Mouse (Mus musculus) midbrain, postnatal 0 days (tissue): Measurements from ENCODE around the gene Mrgprd. TPM values are rescaled to one million over a fixed set of nuclear protein-coding genes. Genes with fewer than 3 reads are reported as not detected.

Experiments used
- ATAC-seq: fragments of 200-750 bp; cut with Nextera tagmentation; 2 replicates; pipeline ENCODE4 v1.8.0; 2017; ENCODE audit warnings: moderate number of reproducible peaks, mild to moderate bottlenecking, moderate TSS enrichment, moderate library complexity; ENCODE audit not compliant: low FRiP score
- DNase-seq: peaks from one replicate; pipeline ENCODE4 v3.0.0-alpha.2; 2015; ENCODE audit warnings: low spot score
- H3K27ac ChIP-seq: fragments of 300-500 bp; sonication (generic); 2 replicates; pipeline ENCODE4 v1.5.1; 2014; ENCODE audit warnings: low read depth, mild to moderate bottlenecking, low read length, mixed read lengths
- H3K27me3 ChIP-seq: fragments of 300-500 bp; sonication (generic); 2 replicates; pipeline ENCODE4 v1.6.1; 2014; ENCODE audit warnings: low read length, control low read depth, mixed read lengths; ENCODE audit not compliant: insufficient read depth
- H3K36me3 ChIP-seq: fragments of 300-500 bp; sonication (generic); 2 replicates; pipeline ENCODE4 v1.6.1; 2014; ENCODE audit warnings: low read length, control low read depth, mixed read lengths; ENCODE audit not compliant: insufficient read depth
- H3K4me1 ChIP-seq: fragments of 300-500 bp; sonication (generic); 2 replicates; pipeline ENCODE4 v1.6.1; 2014; ENCODE audit warnings: mild to moderate bottlenecking, control low read depth, antibody characterized with exemption, low read length, mixed read lengths; ENCODE audit not compliant: insufficient read depth
- H3K4me2 ChIP-seq: fragments of 300-500 bp; sonication (generic); 2 replicates; pipeline ENCODE4 v1.6.1; 2014; ENCODE audit warnings: low read depth, mild to moderate bottlenecking, low read length, mixed read lengths; ENCODE audit not compliant: poor library complexity, severe bottlenecking
- H3K4me3 ChIP-seq: fragments of 300-500 bp; sonication (generic); 2 replicates; pipeline ENCODE4 v1.5.1; 2014; ENCODE audit warnings: low read depth, mild to moderate bottlenecking, low read length, moderate library complexity
- H3K9ac ChIP-seq: fragments of 300-500 bp; sonication (generic); replicated peaks from 2 replicates; pipeline ENCODE4 v1.6.1; 2014; ENCODE audit warnings: mild to moderate bottlenecking, low read length, moderate library complexity, mixed read lengths; ENCODE audit not compliant: poor library complexity, severe bottlenecking
- H3K9me3 ChIP-seq: fragments of 300-500 bp; sonication (generic); 2 replicates; pipeline ENCODE4 v1.6.1; 2016; ENCODE audit warnings: low read length, control low read depth
- CTCF ChIP-seq: IDR thresholded peaks from 2 replicates; pipeline ENCODE4 v1.5.1; 2016; ENCODE audit warnings: antibody characterized with exemption, mild to moderate bottlenecking
- WGBS: fragments of 180-500 bp; shearing (Covaris S2); extraction: QIAGEN DNeasy Blood & Tissue Kit; methylation state at CpG from one replicate; pipeline ENCODE4 v1.1.7; 2014; 5-methylcytosine and 5-hydroxymethylcytosine counted together
- polyA plus RNA-seq: library from polyadenylated mRNA; unstranded; fragments of >200 nt; fragmentation: Nextera tagmentation; extraction: Ambion mirVana; gene quantifications from 2 replicates; pipeline ENCODE4 v1.2.1, GENCODE M21; 2015
- total RNA-seq: library from RNA; depleted of rRNA; stranded (reverse); fragments of >200 nt; gene quantifications from 2 replicates; pipeline ENCODE4 v1.2.3, GENCODE M21; 2014

Gene Mrgprd
- total and polyA plus RNA-seq, 2 experiments from 2014 or later: not detected

GRCm38 (mm10) chr7:145283041-145283440 is 31.6 kb upstream of the Mrgprd start:
- no peak overlapping the region; the same call in 1 of the 2 replicates for H3K9ac ChIP-seq
- no peaks in the 10 kb centered on the region for H3K9me3 ChIP-seq
- ATAC-seq (no peak), DNase-seq (no peak)
- TF ChIP-seq CTCF: no peak
- peaks cover 2% of the 10 kb centered on the region; the same call in 1 of the 2 replicates for H3K36me3 ChIP-seq
- H3K4me3 ChIP-seq: peak overlapping the region; percentile 39; the same call in 1 of the 2 replicates
- H3K27me3 ChIP-seq: no peaks in the 10 kb centered on the region
- H3K4me1 ChIP-seq: no peaks in the 10 kb centered on the region
- 57% methylated on average over 4 of the region's 4 CpGs for WGBS
- H3K27ac ChIP-seq: no peak overlapping the region
- peak overlapping the region; percentile 73 for H3K4me2 ChIP-seq

- Histone ChIP-seq H3K9ac (peak within 1 kb of the TSS; percentile 3; the same call in 1 of the 2 replicates), H3K27me3 (no peaks in the 10 kb centered on the region), H3K36me3 (peaks cover 2% of the 10 kb centered on the region; the same call in 1 of the 2 replicates), H3K4me3 (peak within 1 kb of the TSS; percentile 39), H3K27ac (no peak within 1 kb of the TSS), H3K9me3 (no peaks in the 10 kb centered on the region), H3K4me1 (no peaks in the 10 kb centered on the region), H3K4me2 (peak within 1 kb of the TSS; percentile 73)
- ATAC-seq: peak; percentile 90
- TF ChIP-seq CTCF: peak; percentile 83
- WGBS: 4% methylated on average over 18 of the region's 18 CpGs
- peak; percentile 96 for DNase-seq
These were observed 31.0 kb upstream of the Mrgprd start, which contains the start of gene Tpcn2 for GRCm38 (mm10) chr7:145283487-145284187. TSS of gene Tpcn2 (minus strand) at chr7:145284011.

DNA sequence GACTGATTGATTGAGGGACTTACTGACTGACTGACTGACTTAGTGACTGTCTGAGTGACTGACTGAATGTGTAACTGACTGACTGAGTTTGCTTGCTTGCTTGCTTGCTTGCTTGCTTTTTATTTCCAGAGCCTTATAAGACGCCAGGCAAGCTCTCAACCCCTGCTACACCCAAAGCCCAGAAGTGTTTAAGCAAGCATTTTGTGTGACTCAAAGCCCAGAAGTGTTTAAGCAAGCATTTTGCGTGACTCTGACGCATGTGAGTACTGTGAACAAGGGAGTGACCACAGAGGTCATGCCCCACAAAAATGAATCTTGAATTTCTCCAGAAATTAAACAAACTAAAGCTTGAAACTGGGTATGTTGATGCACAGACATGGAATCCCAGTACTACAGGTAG is 30.3 kb upstream of the Mrgprd start:
- Histone ChIP-seq H3K4me3 (peak overlapping the region; percentile 39; the same call in 1 of the 2 replicates), H3K27ac (no peak overlapping the region), H3K9me3 (no peaks in the 10 kb centered on the region), H3K4me1 (no peaks in the 10 kb centered on the region), H3K4me2 (peak overlapping the region; percentile 73), H3K36me3 (no peaks in the 10 kb centered on the region), H3K9ac (no peak overlapping the region), H3K27me3 (no peaks in the 10 kb centered on the region)
- ATAC-seq: no peak
- no peak for TF ChIP-seq CTCF
- no peak for DNase-seq
- WGBS: 55% methylated on average over 3 of the region's 3 CpGs

DNA sequence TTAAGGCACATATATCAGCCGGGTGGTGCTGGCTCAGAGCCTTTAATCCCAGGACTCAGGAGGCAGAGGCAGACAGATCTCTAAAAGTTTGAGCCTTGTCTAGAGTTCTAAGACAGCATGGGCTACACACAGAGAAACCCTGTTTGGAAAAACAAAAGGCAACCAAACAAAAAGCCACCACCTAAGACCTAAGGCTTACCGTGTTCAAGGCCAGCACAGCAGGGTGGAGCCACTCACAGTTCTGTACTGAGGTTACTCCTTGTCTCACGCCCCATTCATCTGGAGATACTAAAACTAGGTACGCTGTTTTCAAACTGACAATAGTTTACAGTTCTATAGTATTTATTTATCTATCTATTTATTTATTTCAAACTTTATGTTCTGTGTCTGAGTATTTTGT is 29.2 kb upstream of the Mrgprd start:
- Histone ChIP-seq H3K4me1 (no peaks in the 10 kb centered on the region), H3K4me3 (no peak overlapping the region), H3K9me3 (no peaks in the 10 kb centered on the region), H3K27me3 (no peaks in the 10 kb centered on the region), H3K27ac (no peak overlapping the region), H3K36me3 (no peaks in the 10 kb centered on the region), H3K9ac (no peak overlapping the region), H3K4me2 (no peak overlapping the region)
- ATAC-seq (no peak), DNase-seq (no peak)
- no peak for TF ChIP-seq CTCF
- WGBS: 77% methylated on average over 4 of the region's 4 CpGs

DNA sequence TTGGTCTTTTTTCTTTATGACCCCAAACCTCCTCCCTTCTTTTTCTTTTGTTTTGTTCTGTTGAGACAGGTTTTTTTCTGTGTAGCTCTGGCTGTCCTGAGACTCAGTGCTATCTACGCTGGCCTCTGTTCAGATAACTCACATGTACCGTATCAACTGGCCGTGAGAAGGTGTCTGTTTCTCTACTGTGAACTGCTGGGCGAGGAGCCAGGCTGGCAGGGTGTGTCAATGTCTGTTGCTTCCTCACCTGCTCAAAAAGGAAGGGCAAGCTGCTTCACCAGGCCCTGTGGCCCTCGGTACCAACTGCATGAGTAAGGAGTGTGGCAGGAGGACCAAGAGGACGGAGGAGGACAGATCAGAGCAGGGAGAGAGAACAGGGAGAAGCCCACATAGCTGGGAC is 27.2 kb upstream of the Mrgprd start:
- 86% methylated on average over 6 of the region's 6 CpGs for WGBS
- H3K27me3 ChIP-seq: no peaks in the 10 kb centered on the region
- ATAC-seq (no peak), DNase-seq (no peak)
- H3K4me3 ChIP-seq: no peak overlapping the region
- H3K36me3 ChIP-seq: no peaks in the 10 kb centered on the region
- TF ChIP-seq CTCF: no peak
- no peaks in the 10 kb centered on the region for H3K9me3 ChIP-seq
- no peak overlapping the region for H3K4me2 ChIP-seq
- no peak overlapping the region for H3K27ac ChIP-seq
- H3K4me1 ChIP-seq: no peaks in the 10 kb centered on the region
- H3K9ac ChIP-seq: no peak overlapping the region

GRCm38 (mm10) chr7:145289302-145289701 is 25.3 kb upstream of the Mrgprd start:
- Histone ChIP-seq H3K9me3 (no peaks in the 10 kb centered on the region), H3K9ac (no peak overlapping the region), H3K36me3 (no peaks in the 10 kb centered on the region), H3K27ac (no peak overlapping the region), H3K27me3 (no peaks in the 10 kb centered on the region), H3K4me3 (no peak overlapping the region), H3K4me1 (no peaks in the 10 kb centered on the region), H3K4me2 (no peak overlapping the region)
- ATAC-seq: no peak
- peak; percentile 51 for TF ChIP-seq CTCF
- DNase-seq: peak; percentile 52
- 21% methylated on average over 5 of the region's 5 CpGs for WGBS
